Mouse (Mus musculus) liver, embryonic 14.5 days (tissue): ENCODE results near the gene Pfkp. TPM values are rescaled to one million over a fixed set of nuclear protein-coding genes. Genes with fewer than 3 reads are reported as not detected.

Experiments
- ATAC-seq: fragments of 200-750 bp; cut with Nextera tagmentation; 2 replicates; pipeline ENCODE4 v1.8.0; 2017; ENCODE audit warnings: moderate number of reproducible peaks, mild to moderate bottlenecking, moderate library complexity; ENCODE audit not compliant: insufficient read depth
- DNase-seq, 3 experiments: peaks; one replicate each; pipeline ENCODE4 v3.0.0-alpha.2; 2012 to 2013; ENCODE audit warnings: low read depth in 3 of 3, low spot score in 3 of 3
- H3K27ac ChIP-seq: fragments of 300-500 bp; sonication (generic); 2 replicates; pipeline ENCODE4 v1.5.1; 2014; ENCODE audit warnings: moderate library complexity, mild to moderate bottlenecking, control low read depth, inconsistent platforms
- H3K27me3 ChIP-seq: fragments of 300-500 bp; sonication (generic); 2 replicates; pipeline ENCODE4 v1.6.1; 2014; ENCODE audit warnings: mild to moderate bottlenecking, low read length, moderate library complexity; ENCODE audit not compliant: control insufficient read depth, insufficient read depth
- H3K36me3 ChIP-seq: fragments of 300-500 bp; sonication (generic); replicated peaks from 2 replicates; pipeline ENCODE4 v1.6.1; 2014; ENCODE audit warnings: low read depth; ENCODE audit not compliant: control insufficient read depth, insufficient read depth
- H3K4me1 ChIP-seq, 2 experiments: fragments of 200-500 bp in 1 of 2; fragments of 300-500 bp in 1 of 2; sonication (generic) in 1 of 2; replicated peaks; 2 replicates each; pipeline ENCODE4 v1.6.1; 2012 to 2014; ENCODE audit warnings: antibody characterized with exemption in 1 of 2, inconsistent platforms in 1 of 2, low read length in 1 of 2; ENCODE audit not compliant: control insufficient read depth in 2 of 2, insufficient read depth in 2 of 2
- H3K4me2 ChIP-seq: fragments of 300-500 bp; sonication (generic); 2 replicates; pipeline ENCODE4 v1.6.1; 2014; ENCODE audit warnings: low read depth, mild to moderate bottlenecking, control low read depth, moderate library complexity
- H3K4me3 ChIP-seq, 2 experiments: fragments of 200-500 bp in 1 of 2; fragments of 300-500 bp in 1 of 2; sonication (generic) in 1 of 2; 2 replicates each; pipeline ENCODE4 v1.5.1; 2012 to 2014; ENCODE audit warnings: low read depth in 2 of 2, low read length in 2 of 2, mild to moderate bottlenecking in 2 of 2, control low read depth in 1 of 2, inconsistent platforms in 1 of 2, moderate library complexity in 1 of 2; ENCODE audit not compliant: insufficient read depth in 1 of 2
- H3K9ac ChIP-seq: fragments of 300-500 bp; sonication (generic); replicated peaks from 2 replicates; pipeline ENCODE4 v1.6.1; 2014; ENCODE audit warnings: mild to moderate bottlenecking, control low read depth, moderate library complexity
- H3K9me3 ChIP-seq: fragments of 300-500 bp; sonication (generic); 2 replicates; pipeline ENCODE4 v1.6.1; 2016; ENCODE audit warnings: low read length, mixed read lengths; ENCODE audit not compliant: control insufficient read depth
- CTCF ChIP-seq: IDR thresholded peaks from 2 replicates; pipeline ENCODE4 v1.5.1; 2016; ENCODE audit warnings: antibody characterized with exemption, low read depth, control low read depth
- EP300 ChIP-seq: IDR thresholded peaks from 2 replicates; pipeline ENCODE4 v1.6.1; 2016; ENCODE audit warnings: antibody characterized with exemption, low read depth
- WGBS: fragments of 180-500 bp; shearing (Covaris S2); extraction: QIAGEN DNeasy Blood & Tissue Kit; methylation state at CpG from one replicate; pipeline ENCODE4 v1.1.7; 2014; ENCODE audit not compliant: insufficient replicate concordance; 5-methylcytosine and 5-hydroxymethylcytosine counted together
- polyA plus RNA-seq, 2 experiments: library from polyadenylated mRNA; depleted of rRNA in 1 of 2; stranded (reverse) in 1 of 2; unstranded in 1 of 2; fragments of >200 nt; fragmentation: Nextera tagmentation in 1 of 2; extraction: Ambion mirVana in 1 of 2; gene quantifications; 2 replicates each; pipeline versions ENCODE4 v1.2.1 to v1.2.3; 2012 to 2014

The Pfkp gene
- polyA plus RNA-seq, 2 experiments = 2.1 to 5.4 TPM

DNA sequence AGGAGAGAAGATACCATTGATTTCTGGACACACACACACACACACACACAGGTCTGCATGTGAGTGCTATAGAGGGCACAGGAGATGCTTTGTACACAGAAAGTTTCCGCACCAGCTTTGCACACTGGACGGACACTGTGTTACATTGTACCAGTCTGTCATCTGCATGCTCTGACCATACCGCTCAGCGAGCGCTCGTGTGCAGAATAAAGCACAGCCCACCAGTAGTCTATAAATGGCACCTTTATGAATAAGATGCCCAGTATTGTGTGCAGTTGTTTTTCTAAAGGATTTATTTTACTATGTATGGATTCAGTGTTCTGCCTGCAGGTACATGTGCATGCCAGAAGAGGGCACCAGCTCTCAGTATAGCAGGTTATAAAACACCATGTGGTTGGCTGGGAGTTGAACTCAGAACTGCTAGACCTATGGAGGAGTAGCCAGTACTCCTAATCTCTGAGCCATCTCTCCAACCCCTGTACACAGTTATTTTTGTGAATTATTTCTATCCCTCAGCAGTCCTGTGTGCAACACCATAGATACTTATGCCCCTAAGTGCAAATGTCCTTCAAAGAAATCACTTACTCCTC is 72.6 kb downstream of the Pfkp start:
- H3K27ac ChIP-seq = no peak overlapping the region
- 90% methylated on average over 6 of the region's 6 CpGs for WGBS
- no peaks in the 10 kb centered on the region for H3K9me3 ChIP-seq
- peak; percentile 58 for TF ChIP-seq CTCF
- no peak for TF ChIP-seq EP300
- peak; percentile 38; the same call in 1 of the 2 replicates for ATAC-seq
- H3K4me2 ChIP-seq = no peak overlapping the region
- no peak overlapping the region for H3K9ac ChIP-seq
- no peak overlapping the region for H3K4me3 ChIP-seq
- H3K27me3 ChIP-seq = no peaks in the 10 kb centered on the region
- H3K4me1 ChIP-seq = no peaks in the 10 kb centered on the region
- peaks cover 92% of the 10 kb centered on the region for H3K36me3 ChIP-seq
- DNase-seq = peak in 1 of 3 experiments; percentile 9

DNA sequence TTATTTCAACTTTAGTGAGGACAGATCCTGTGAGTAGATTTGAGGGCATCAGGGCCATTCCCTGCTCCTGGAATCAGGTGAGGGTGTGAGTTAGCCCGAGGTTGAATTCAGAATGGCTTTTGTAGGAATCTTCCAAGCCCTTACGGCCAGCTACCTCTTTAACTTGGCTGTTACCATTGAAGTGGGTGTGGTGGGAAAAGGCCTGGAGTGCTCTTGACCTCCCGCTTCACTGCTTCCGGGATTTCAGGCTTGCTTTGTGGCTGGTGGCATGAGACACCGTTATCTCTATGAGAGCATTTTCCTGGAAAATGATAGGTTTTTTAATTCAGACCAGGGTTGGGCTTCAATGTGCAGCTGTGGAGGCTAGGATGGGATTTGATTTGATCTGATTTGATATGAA is 83.0 kb downstream of the Pfkp start:
- TF ChIP-seq EP300 (no peak), CTCF (no peak)
- no peak for DNase-seq
- Histone ChIP-seq H3K9me3 (no peaks in the 10 kb centered on the region), H3K4me2 (no peak overlapping the region), H3K9ac (no peak overlapping the region), H3K36me3 (peaks cover 84% of the 10 kb centered on the region), H3K27me3 (no peaks in the 10 kb centered on the region), H3K27ac (no peak overlapping the region), H3K4me1 (no peaks in the 10 kb centered on the region), H3K4me3 (no peak overlapping the region)
- no peak for ATAC-seq
- WGBS = 85% methylated on average over 5 of the region's 5 CpGs

DNA sequence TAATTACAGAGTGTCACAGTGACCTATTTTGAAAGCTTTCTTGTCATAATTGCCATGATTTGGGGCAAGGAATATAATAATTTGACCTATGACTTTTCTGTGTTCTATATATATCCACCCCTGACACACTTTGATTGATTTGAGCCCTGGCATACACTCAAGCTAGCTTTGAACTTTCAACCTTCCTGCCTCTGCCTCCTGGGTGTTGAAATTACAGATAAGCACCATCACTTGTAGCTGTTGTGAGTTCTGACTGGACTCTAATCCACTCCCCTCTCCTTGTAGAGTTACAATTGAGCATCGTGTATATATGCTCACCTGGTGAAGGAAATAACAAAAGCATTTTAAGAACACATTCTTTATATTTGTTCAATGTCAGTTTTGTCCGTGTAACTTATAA is 86.2 kb downstream of the Pfkp start:
- 75% methylated on average over 2 of the region's 2 CpGs for WGBS
- H3K4me1 ChIP-seq = no peaks in the 10 kb centered on the region
- H3K9me3 ChIP-seq = no peaks in the 10 kb centered on the region
- H3K27ac ChIP-seq = no peak overlapping the region
- no peak for DNase-seq
- no peak overlapping the region for H3K4me3 ChIP-seq
- no peak for ATAC-seq
- H3K36me3 ChIP-seq = peaks cover 85% of the 10 kb centered on the region
- H3K4me2 ChIP-seq = no peak overlapping the region
- no peaks in the 10 kb centered on the region for H3K27me3 ChIP-seq
- TF ChIP-seq EP300 = no peak
- no peak for TF ChIP-seq CTCF
- no peak overlapping the region for H3K9ac ChIP-seq

- ATAC-seq (no peak), DNase-seq (no peak)
- TF ChIP-seq EP300 (no peak), CTCF (no peak)
- WGBS = 82% methylated on average over 7 of the region's 7 CpGs
- no peaks in the 10 kb centered on the region for H3K9me3 ChIP-seq
- no peaks in the 10 kb centered on the region for H3K4me1 ChIP-seq
- no peak overlapping the region for H3K4me2 ChIP-seq
- H3K27me3 ChIP-seq = no peaks in the 10 kb centered on the region
- no peak overlapping the region for H3K27ac ChIP-seq
- H3K36me3 ChIP-seq = peaks cover 82% of the 10 kb centered on the region
- H3K9ac ChIP-seq = no peak overlapping the region
- no peak overlapping the region for H3K4me3 ChIP-seq
These were observed 90.8 kb downstream of the Pfkp start for GRCm38 (mm10) chr13:6557771-6558170.

DNA sequence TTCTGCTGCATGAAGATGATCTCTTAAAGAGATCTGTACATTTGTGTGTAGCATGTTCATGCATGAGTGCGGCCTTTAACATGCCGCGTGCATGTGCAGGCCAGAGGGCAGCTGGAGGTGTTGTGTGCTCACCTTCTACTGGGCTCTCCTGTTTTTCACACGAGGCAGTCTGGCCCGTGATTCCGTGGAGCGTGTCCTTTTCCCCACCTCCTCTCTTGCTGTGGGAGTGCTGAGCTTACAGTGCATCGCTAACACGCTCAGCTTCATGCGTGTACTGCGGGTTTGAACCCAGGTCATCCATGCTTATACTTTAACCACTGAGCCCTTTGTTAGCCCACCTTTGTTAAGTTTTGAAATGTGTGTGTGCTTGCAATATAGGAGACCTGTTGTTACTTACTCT is 92.9 kb downstream of the Pfkp start:
- 95% methylated on average over 11 of the region's 11 CpGs for WGBS
- no peak for ATAC-seq
- TF ChIP-seq CTCF (no peak), EP300 (no peak)
- H3K27ac ChIP-seq = no peak overlapping the region
- H3K4me1 ChIP-seq = peaks cover 0 to 6% of the 10 kb centered on the region in 2 experiments
- H3K4me2 ChIP-seq = no peak overlapping the region
- H3K27me3 ChIP-seq = no peaks in the 10 kb centered on the region
- H3K36me3 ChIP-seq = peaks cover 85% of the 10 kb centered on the region
- DNase-seq = no peak
- H3K9ac ChIP-seq = no peak overlapping the region
- no peaks in the 10 kb centered on the region for H3K9me3 ChIP-seq
- no peak overlapping the region for H3K4me3 ChIP-seq
